Mouse (Mus musculus): Measurements from ENCODE around the gene Slc28a3.
A peak's percentile ranks its signal among the peaks of the same experiment; 100 is the strongest.

GRCm38 (mm10) chr13:58590630-58591029 is 20.0 kb downstream of the Slc28a3 start:
- TF ChIP-seq CTCF (IDR thresholded peaks at IDR 0.05; ENCODE audit: low read depth) (peak; percentile 64), EP300 (IDR thresholded peaks at IDR 0.05; ENCODE audit: low read depth) (no peak)
